Mouse (Mus musculus) left cerebral cortex, postnatal 10 days (tissue): ENCODE measurements around the gene Smim15. TPM values are rescaled to one million over a fixed set of nuclear protein-coding genes. Genes with fewer than 3 reads are reported as not detected.

Source experiments
- DNase-seq, 2 experiments: peaks; one replicate each; pipeline ENCODE4 v3.0.0; 2021 to 2022; ENCODE audit warnings: low spot score in 2 of 2, mixed read lengths in 1 of 2; ENCODE audit errors: extremely low spot score in 1 of 2
- intact Hi-C: fragments of 180-260 bp; cut with DNase I; formaldehyde crosslinking; loops from one replicate; pipeline ENCODE4 v1.15.1; 2025
- total RNA-seq, 2 experiments: library from RNA; stranded (reverse); gene quantifications; 2 replicates each; pipeline ENCODE4 v1.2.3; 2021

Gene Smim15
- total RNA-seq, 2 experiments from 2014 or later, result 34.3 to 35.6 TPM

DNA sequence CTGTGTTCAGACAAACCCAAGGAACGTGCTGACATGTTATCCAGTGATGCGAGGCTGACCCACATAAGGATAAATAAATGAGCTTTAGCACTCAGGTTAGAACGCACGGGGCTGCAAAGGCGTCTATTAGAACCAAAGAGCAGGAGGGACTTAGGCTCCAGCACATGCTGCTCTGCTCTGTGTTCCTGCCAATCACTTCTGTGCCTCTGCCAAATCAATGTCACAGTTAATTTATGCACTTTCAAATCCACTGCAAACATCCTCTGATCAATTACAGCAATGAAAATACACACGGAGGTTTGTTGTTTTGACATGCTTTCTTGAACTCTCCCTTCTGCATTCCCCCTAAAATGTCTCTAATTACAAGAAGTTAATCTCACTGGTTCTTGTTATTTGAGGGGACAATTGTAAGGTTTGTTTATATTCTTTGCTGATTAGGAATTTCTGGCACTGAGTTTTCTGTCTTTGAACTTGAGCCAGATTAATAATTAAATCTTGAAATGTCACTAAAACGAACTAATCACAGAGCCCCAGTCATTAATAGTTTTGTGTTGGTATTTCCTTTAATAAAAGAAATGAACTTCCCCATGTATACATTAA, 16.1 kb downstream of the Smim15 start:
- no peak for DNase-seq
- intact Hi-C loops, result no loop called here

DNA sequence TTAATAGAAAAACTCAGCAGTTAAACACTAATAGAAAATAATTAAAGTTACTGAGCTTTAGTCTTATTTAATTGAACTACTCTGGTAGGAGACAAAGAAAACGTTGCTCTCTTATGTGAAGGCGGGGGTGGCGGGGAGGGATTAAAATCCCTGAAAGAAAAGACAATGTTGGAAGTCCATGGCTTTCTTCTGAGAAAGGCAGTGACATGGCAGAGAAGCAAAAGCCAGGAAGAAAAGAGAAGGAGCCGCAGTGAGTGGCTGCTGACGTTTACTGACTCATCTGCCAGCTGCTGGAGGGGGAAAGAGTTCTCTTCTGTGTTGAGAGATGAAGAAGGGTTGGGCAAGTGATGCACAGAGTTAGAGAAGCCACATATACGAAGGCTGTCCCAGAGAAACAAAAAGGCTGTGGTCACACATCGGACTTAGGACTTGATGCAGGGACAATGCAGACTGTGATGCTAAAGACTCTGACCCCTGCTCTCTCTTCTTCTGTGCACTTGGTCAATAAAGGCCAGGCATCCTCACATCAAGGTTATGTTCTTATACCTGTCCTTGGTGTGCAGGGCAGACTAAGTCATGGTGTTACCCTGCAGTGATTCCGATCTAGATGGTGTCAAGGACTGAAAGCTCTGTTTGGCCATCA, 16.8 kb downstream of the Smim15 start:
- intact Hi-C loops, result no loop called here
- DNase-seq, result no peak

DNA sequence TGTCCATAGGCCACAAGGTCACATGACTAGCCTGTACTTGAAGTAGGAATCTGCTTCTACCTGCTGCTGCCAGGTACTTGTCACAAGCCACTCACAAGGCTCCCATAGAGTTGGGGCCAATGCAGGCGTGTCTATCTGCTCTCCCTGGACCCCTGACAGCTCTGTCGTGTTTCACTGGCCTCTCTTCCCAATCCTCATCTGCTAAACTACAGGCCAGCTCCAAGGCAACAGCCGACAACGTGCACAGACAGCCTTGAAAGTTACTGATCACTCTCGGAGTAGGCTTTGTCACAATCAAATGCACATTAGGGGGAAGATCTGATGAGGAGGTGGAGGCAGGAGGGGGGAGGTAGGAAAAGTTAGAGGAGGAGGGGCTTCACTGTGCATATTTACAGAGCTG, 18.7 kb downstream of the Smim15 start:
- DNase-seq, result no peak
- intact Hi-C loops, result no loop called here

DNA sequence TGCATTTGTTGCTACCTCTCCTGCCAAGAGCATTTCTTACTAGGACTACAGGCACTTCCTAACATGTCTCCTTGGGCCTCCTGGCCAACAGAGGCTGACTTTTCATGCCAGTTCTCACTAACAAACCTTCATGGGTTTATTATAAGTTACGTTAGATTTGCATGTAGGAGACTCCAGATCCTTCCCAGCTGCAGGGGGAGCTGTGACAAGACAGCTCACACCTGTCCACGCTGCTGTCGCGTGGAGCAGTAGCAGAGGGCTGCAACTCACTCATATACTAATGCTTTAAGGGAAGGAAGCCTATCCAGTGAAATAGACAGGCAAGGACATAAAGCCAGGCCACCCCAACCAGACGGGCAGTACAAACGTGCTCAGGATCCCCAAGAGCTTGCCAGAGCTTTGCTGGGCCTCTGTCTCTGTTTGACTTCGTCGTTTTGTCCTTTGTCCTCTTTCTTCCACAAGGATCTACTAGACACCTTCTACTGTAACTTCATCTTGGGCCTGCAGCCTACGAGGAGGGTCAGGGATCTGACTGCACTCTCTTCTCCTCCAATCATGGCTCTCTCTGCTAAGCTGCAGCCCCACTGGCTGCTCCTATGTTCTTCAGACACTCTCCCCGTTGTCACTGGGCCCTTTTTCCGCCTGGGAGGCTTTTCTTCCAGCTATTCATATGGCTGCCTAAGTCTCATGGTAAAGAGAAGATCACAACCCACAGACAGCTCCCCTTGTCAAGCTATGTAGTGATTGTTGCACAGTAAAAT, 19.3 kb downstream of the Smim15 start:
- no peak for DNase-seq
- intact Hi-C loops, result no loop called here

DNA sequence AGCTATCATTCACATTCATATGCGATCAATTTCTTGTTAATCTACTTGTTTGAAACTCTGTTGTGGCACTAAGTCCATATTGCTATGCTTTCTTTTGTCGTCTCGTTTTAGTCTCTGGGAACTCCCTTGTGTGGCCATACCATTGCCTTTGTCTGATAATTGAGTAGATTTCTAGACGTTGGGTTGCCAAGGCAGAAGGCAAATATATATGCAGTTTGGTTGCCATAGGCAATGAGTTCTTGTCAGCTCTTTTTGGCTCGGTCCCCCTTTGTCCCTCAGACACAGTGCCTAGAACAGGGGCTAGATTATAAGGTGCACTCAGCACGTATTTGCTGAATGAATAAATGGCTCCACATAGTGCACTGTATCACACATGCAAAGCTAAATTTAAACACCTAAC, 20.1 kb downstream of the Smim15 start:
- intact Hi-C loops, result no loop called here
- DNase-seq, result no peak

DNA sequence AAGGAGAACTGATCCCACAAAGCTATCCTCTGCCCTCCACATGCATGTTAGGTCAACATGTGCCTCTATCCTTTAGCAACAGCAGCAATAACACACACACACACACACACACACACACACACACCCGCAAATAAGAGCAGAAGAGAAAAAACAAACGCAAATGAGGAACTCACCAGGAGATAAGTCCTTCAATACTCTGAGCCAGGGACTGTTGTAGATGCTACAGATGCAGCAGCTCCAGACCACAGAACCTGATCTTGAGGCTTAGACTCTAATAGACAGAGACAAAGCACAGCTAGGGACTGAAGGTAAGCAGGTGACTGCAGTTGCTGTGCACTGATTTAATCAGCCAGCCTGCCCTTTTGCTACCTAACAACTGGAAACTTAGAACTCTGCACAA, 21.8 kb downstream of the Smim15 start:
- DNase-seq, result no peak
- intact Hi-C loops, result no loop called here

DNA sequence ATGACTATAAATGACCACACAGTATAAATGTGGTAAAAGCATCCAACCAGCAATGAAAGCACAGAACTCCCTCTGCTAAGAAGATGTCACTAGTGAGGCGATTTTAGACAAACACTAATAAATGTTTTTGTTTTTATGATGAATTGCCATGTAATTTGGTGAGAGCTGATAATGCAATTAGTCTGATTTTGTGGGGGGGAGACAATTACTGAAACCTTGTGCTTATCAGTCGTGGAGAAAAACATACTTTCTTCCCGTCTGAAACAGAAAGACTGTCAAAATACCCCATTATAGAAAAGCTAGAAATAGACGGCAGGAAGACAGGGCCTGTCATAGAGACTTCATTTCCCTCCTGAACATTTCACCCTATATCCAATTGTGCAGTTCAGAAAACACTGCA, 24.9 kb downstream of the Smim15 start:
- intact Hi-C loops, result no loop called here
- DNase-seq, result no peak

DNA sequence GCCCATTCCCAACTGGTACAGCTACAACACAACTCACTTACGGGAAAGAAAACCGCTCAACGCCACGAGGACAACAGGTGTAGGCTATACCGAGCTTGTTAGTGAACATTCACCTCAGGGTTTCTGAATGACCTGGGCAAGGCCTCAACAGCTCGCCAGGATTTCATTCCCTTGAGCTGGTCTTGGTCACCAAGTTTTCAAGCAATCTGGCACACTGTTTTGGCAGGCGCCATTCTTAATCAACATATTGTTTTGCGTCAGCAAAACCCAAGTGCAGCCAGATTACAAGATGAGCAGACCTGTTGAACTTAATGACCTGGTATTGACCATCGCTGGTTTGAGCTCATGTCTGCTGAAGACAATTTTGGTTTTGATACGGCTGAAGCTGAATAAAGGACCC, 25.9 kb downstream of the Smim15 start:
- intact Hi-C loops, result no loop called here
- no peak for DNase-seq

DNA sequence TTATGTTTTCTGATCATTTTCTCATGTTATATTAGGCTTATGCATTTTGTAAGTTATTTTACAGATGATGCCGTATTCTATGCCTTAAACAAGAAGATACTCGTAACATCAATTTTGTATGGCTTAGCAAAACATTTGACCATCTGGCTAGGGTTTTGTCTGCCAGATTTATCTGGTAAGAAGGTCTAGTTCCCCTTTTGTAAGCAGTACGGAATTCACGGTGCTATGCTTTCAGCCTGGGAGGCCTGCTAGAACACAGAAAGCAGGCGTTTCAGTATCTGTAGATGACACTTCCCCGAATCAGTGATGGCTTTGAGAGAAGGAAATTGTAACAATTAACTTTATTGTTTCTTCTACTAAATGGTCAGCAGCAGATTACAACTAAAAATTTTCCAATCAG, 33.2 kb downstream of the Smim15 start:
- no peak for DNase-seq
- intact Hi-C loops, result no loop called here

DNA sequence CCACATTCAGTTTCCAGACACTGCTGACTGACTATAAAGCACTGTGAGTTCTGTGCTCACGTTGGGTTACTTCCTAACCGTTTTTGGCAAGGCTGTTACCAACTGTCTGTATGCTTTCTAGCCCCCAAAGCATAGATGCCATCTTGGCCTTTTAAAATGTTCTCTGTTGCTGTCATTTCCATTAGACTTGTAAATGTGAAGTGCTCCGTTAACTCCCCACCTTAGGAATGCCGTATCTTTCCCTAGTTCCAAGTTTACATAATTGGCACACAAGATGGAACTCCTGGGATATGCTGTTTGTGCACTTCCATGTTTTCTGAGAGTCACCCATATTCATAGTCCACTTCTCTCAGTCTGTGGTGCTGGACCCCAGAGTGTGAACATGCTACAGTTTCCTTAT, 33.7 kb downstream of the Smim15 start:
- DNase-seq, result no peak
- intact Hi-C loops, result no loop called here

DNA sequence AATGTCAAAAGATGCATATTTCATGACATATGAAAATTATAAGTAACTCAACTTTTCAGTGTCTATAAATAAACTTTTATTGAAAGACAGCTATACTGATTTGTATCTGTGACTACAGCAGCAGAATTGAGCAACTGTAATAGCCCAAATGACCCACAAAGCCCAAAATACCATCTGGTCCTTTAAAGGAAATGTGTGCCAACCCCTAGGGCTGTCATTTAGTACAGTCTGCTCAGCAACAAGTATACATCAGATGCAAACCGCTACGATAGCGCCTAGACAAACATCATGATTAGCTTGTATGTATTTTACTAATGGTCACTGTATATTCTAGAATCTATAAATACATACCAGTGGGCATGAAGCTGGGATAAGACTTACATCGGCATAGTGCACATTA, 39.8 kb downstream of the Smim15 start:
- intact Hi-C loops, result no loop called here
- DNase-seq, result no peak

DNA sequence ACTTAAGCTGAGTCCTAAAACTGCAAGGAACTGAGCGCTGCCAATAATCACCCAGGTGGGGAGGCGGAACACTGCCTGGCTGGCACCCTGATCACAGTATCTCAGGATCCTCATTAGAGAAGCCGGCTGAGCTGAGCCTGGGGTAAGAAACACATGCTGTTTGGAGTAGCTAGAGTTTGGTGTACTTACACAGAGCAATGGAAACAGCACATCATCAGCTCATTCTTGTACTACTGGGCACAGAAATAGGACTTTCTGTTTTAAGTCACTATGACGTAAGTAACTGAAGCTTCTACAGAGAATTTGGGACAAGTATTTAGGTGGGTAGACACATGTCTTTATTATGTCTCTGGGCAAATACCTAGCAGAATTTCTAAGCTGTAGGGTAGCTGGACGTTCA, 41.8 kb downstream of the Smim15 start:
- DNase-seq, result no peak
- intact Hi-C loops, result no loop called here

DNA sequence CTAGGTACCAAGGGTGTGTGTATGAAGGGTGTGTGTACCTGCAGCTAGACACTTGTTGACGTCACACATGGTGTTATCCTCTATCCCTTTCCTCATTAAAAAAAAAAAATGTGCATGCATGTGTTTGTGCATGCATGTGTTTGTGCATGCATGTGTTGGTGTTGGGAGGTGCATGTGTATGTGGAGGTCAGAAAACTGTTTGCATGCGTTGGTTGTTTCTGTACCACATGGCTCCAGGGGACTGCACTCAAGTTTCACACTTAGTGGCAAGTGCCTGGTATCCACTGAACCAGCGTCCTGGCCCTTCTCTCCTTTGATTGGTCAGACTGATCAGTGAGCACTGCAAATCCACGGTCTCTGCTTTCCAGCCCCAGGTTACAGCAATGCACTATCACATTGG, 42.5 kb downstream of the Smim15 start:
- intact Hi-C loops, result no loop called here
- DNase-seq, result no peak

DNA sequence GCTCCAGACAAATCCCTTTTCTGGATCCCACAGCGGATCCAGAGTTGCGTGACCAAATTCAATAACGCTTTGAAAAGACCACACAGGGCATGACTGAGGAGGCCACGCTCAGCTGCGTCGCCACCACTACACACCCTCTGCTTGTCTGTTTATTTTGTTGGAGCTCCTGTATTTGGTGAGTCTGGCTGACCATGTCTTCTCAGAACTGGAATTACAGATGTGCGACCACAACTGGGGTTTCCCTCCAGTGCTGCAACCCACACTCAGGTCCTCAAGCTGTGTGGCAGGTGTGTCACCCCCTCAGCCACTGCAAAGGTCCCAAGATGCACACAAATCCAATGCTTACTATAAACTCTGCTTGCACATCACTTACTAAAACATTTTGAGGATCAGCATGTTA, 48.0 kb downstream of the Smim15 start:
- intact Hi-C loops, result no loop called here
- DNase-seq, result no peak

DNA sequence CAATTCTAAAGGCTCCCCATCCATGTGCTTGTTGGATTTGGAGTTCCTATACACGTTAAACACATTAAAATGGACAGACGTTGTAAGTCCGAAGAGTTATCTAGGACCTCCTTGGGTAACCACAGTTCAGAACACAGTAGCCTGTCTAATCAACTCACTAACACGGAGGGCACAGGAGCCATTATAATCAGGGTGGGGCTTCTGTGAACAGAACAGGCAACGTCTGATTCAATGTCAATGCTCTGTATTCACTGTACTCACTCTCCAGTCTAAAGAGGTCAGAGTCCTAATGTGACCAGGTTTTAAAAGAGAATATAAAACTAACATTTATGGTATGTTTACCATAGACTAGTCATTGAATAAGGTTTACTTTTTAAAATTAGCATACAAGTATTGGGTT, 50.4 kb downstream of the Smim15 start:
- no peak for DNase-seq
- intact Hi-C loops, result no loop called here

DNA sequence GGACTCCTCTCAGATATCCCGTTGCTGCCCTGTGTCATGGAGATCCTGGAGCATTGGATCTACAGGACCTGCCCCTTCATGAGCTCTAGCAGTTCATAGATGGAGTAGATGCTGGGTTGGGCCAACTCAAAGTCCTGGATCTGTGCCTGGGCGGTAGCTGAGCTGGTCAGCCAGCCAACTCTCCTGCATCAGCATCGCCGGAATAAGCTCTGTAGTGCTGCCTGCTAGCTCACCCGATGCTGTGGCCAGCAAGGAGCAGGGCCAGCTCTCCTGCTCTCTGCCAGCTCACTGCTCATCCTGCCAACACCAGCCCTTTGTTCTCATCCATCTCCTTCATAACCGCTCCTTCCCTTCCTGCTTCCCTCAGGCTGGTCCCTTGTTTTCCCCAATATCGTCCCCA, 51.4 kb downstream of the Smim15 start:
- intact Hi-C loops, result no loop called here
- DNase-seq, result peak; percentile 25 to 44

DNA sequence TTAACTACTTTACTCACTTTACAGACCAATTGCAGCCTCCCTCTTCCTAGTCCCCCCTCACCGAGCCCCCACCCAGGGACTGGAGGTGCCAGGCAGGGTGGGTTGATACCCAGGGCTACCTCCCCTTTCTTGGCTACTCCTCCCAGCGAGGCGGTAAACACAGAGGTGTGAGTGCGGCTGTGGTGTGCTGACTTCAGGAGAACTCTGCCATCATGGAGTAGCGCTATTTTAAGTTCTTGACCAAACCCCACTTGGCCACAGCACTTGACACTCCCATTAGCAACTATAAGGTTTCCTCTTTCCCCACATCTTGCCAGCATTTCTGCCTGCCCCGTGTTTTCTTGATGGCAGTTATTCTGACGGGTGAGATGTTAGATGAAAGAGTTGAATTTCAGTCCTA, 52.2 kb downstream of the Smim15 start:
- no peak for DNase-seq
- intact Hi-C loops, result no loop called here
